Comparison of ENCODE assay signal across 23 mouse cellular contexts in genomic region chr19:56888654-56889053, GRCm38 (mm10). TPM values are rescaled to one million over a fixed set of nuclear protein-coding genes. Genes with fewer than 3 reads are reported as not detected.
DNase-seq lines count a peak whose midpoint lies in the region; ATAC-seq lines count a peak whose summit lies in the region.
"Had no signal": no experiment of that assay in that cellular context is flagged by ENCODE, and none has a peak within 500 bp of the region (broad histone marks: within the 10 kb centered on the region; RNA-seq: fewer than 3 reads in every experiment).

No protein-coding gene starts in this region.

- no peak overlapping the region for H3K9ac ChIP-seq in midbrain, embryonic 12.5 days (replicated peaks)
- no peak overlapping the region for H3K9ac ChIP-seq in midbrain, embryonic 16.5 days (ENCODE audit: low read depth, low read length)
- H3K9ac ChIP-seq in embryonic facial prominence, embryonic 12.5 days = no peak overlapping the region
- no peak overlapping the region for H3K9ac ChIP-seq in limb, embryonic 11.5 days (ENCODE audit: low read length)
- no peak overlapping the region for H3K9ac ChIP-seq in stomach, embryonic 15.5 days
- H3K9ac ChIP-seq: liver, postnatal 0 days; neural tube, embryonic 13.5 days had no signal

- ATAC-seq in midbrain, embryonic 12.5 days (ENCODE audit: low FRiP score, low read depth) = no peak
- ATAC-seq in midbrain, embryonic 16.5 days = no peak
- ATAC-seq in embryonic facial prominence, embryonic 12.5 days (ENCODE audit: insufficient number of reproducible peaks, insufficient read depth, low FRiP score, low TSS enrichment) = no peak
- ATAC-seq in limb, embryonic 11.5 days (ENCODE audit: insufficient number of reproducible peaks, low FRiP score, low TSS enrichment, low read depth) = no peak
- ATAC-seq in stomach, embryonic 15.5 days (ENCODE audit: insufficient read depth, low FRiP score, low read depth) = no peak
- ATAC-seq in CD4-positive, CD25-positive, alpha-beta regulatory T cell, adult 4 months = no peak
- ATAC-seq: activated CD4-positive, CD25-positive, alpha-beta regulatory T cell, adult 4 months; liver, postnatal 0 days had no signal

- H3K4me3 ChIP-seq in midbrain, embryonic 12.5 days = no peak overlapping the region
- no peak overlapping the region for H3K4me3 ChIP-seq in midbrain, embryonic 16.5 days (ENCODE audit: low read depth, low read length)
- no peak overlapping the region for H3K4me3 ChIP-seq in embryonic facial prominence, embryonic 12.5 days
- H3K4me3 ChIP-seq in limb, embryonic 11.5 days (ENCODE audit: low read depth, low read length) = no peak overlapping the region
- H3K4me3 ChIP-seq in stomach, embryonic 15.5 days (replicated peaks) = no peak overlapping the region
- H3K4me3 ChIP-seq: megakaryocyte, embryonic 14.5 days; neural tube, embryonic 13.5 days had no signal

- DNase-seq in limb, embryonic 11.5 days (ENCODE audit: low spot score) = peak; percentile 58
- no peak for DNase-seq in adrenal gland, postnatal 36 days
- no peak for DNase-seq in ovary, adult 18-20 months (ENCODE audit: low spot score)
- DNase-seq: adrenal gland, postnatal 10 days; cerebellum, adult 11-12 months; heart, postnatal 10 days; kidney, adult 9 months; kidney, postnatal 4 days; layer of hippocampus, adult 9-11 months; liver, postnatal 0 days; thymus, adult 18-20 months had no signal

- peaks cover 5% of the 10 kb centered on the region for H3K4me1 ChIP-seq in midbrain, embryonic 12.5 days
- H3K4me1 ChIP-seq in midbrain, embryonic 16.5 days (ENCODE audit: control insufficient read depth, insufficient read depth, low read length) = no peaks in the 10 kb centered on the region
- H3K4me1 ChIP-seq in embryonic facial prominence, embryonic 12.5 days = peaks cover 14% of the 10 kb centered on the region; the same call in 1 of the 2 replicates
- peaks cover 13% of the 10 kb centered on the region for H3K4me1 ChIP-seq in limb, embryonic 11.5 days (ENCODE audit: control insufficient read depth, insufficient read depth, low read length)
- H3K4me1 ChIP-seq in stomach, embryonic 15.5 days = peaks cover 13% of the 10 kb centered on the region
- H3K4me1 ChIP-seq: megakaryocyte, embryonic 14.5 days had no signal

- peak overlapping the region; percentile 42; the same call in 1 of the 2 replicates for H3K27ac ChIP-seq in midbrain, embryonic 12.5 days (replicated peaks)
- H3K27ac ChIP-seq in midbrain, embryonic 16.5 days (ENCODE audit: low read length) = no peak overlapping the region
- peak overlapping the region; percentile 75; the same call in 1 of the 2 replicates for H3K27ac ChIP-seq in embryonic facial prominence, embryonic 12.5 days
- H3K27ac ChIP-seq in limb, embryonic 11.5 days (replicated peaks; ENCODE audit: low read depth, low read length) = no peak overlapping the region
- peak overlapping the region; percentile 60; the same call in 1 of the 2 replicates for H3K27ac ChIP-seq in stomach, embryonic 15.5 days
- H3K27ac ChIP-seq: neural tube, embryonic 13.5 days had no signal

- no peaks in the 10 kb centered on the region for H3K27me3 ChIP-seq in midbrain, embryonic 12.5 days
- no peaks in the 10 kb centered on the region for H3K27me3 ChIP-seq in midbrain, embryonic 16.5 days (ENCODE audit: control insufficient read depth, insufficient read depth, low read depth, low read length)
- H3K27me3 ChIP-seq in embryonic facial prominence, embryonic 12.5 days = no peaks in the 10 kb centered on the region
- H3K27me3 ChIP-seq in limb, embryonic 11.5 days (ENCODE audit: control insufficient read depth, insufficient read depth, low read length) = no peaks in the 10 kb centered on the region
- no peaks in the 10 kb centered on the region for H3K27me3 ChIP-seq in stomach, embryonic 15.5 days (replicated peaks)
- H3K27me3 ChIP-seq: neural tube, embryonic 13.5 days had no signal

- WGBS in midbrain, embryonic 12.5 days = 25% methylated on average over 5 of the region's 5 CpGs
- WGBS in midbrain, embryonic 16.5 days = 32% methylated on average over 5 of the region's 5 CpGs
- WGBS in embryonic facial prominence, embryonic 12.5 days = 49% methylated on average over 5 of the region's 5 CpGs
- 35% methylated on average over 5 of the region's 5 CpGs for WGBS in limb, embryonic 11.5 days
- 32% methylated on average over 5 of the region's 5 CpGs for WGBS in stomach, embryonic 15.5 days

- no peaks in the 10 kb centered on the region for H3K36me3 ChIP-seq in midbrain, embryonic 12.5 days
- no peaks in the 10 kb centered on the region for H3K36me3 ChIP-seq in midbrain, embryonic 16.5 days (ENCODE audit: control insufficient read depth, insufficient read depth, low read length)
- H3K36me3 ChIP-seq in embryonic facial prominence, embryonic 12.5 days = no peaks in the 10 kb centered on the region
- H3K36me3 ChIP-seq in limb, embryonic 11.5 days (ENCODE audit: control insufficient read depth, insufficient read depth, low read length) = no peaks in the 10 kb centered on the region
- H3K36me3 ChIP-seq in stomach, embryonic 15.5 days = no peaks in the 10 kb centered on the region
- H3K36me3 ChIP-seq: neural tube, embryonic 13.5 days had no signal

- no peaks in the 10 kb centered on the region for H3K9me3 ChIP-seq in midbrain, embryonic 12.5 days
- no peaks in the 10 kb centered on the region for H3K9me3 ChIP-seq in midbrain, embryonic 16.5 days (replicated peaks; ENCODE audit: control insufficient read depth, low read length, poor library complexity, severe bottlenecking)
- no peaks in the 10 kb centered on the region for H3K9me3 ChIP-seq in embryonic facial prominence, embryonic 12.5 days
- no peaks in the 10 kb centered on the region for H3K9me3 ChIP-seq in limb, embryonic 11.5 days (ENCODE audit: control insufficient read depth, low read length)
- H3K9me3 ChIP-seq in stomach, embryonic 15.5 days = no peaks in the 10 kb centered on the region
- H3K9me3 ChIP-seq: megakaryocyte, embryonic 14.5 days; neural tube, embryonic 13.5 days had no signal

- H3K4me2 ChIP-seq in midbrain, embryonic 12.5 days (replicated peaks) = no peak overlapping the region
- no peak overlapping the region for H3K4me2 ChIP-seq in midbrain, embryonic 16.5 days (ENCODE audit: low read length)
- H3K4me2 ChIP-seq in embryonic facial prominence, embryonic 12.5 days (replicated peaks) = no peak overlapping the region
- no peak overlapping the region for H3K4me2 ChIP-seq in limb, embryonic 11.5 days (ENCODE audit: low read depth, severe bottlenecking)
- H3K4me2 ChIP-seq in stomach, embryonic 15.5 days = no peak overlapping the region
- H3K4me2 ChIP-seq: heart, embryonic 11.5 days; neural tube, embryonic 13.5 days had no signal

RNA-seq across cellular contexts. Expression of gene Vwa2, which starts 14.6 kb away (rescaled TPM):
- 0.31 and 0.37 TPM in 2 replicates for polyA plus RNA-seq in midbrain, embryonic 12.5 days (2016; fragmentation: Nextera tagmentation; extraction: Ambion mirVana)
- polyA plus RNA-seq in midbrain, embryonic 16.5 days (2015; fragmentation: Nextera tagmentation; extraction: Ambion mirVana) = 0.57 and 0.70 TPM in 2 replicates
- polyA plus RNA-seq in embryonic facial prominence, embryonic 12.5 days (2016; fragmentation: Nextera tagmentation; extraction: Ambion mirVana) = 6.1 and 6.7 TPM in 2 replicates
- polyA plus RNA-seq in limb, embryonic 11.5 days (2014; fragmentation: Nextera tagmentation; extraction: Ambion mirVana) = 4.1 and 4.5 TPM in 2 replicates
- 2.4 and 2.6 TPM in 2 replicates for polyA plus RNA-seq in stomach, embryonic 15.5 days (2015; fragmentation: Nextera tagmentation; extraction: Ambion mirVana)
- polyA plus RNA-seq in CD4-positive, CD25-positive, alpha-beta regulatory T cell, adult 4 months (2017; shearing (Covaris generic)) = not detected
- total RNA-seq in adrenal gland, postnatal 36 days (2021) = not detected
- total RNA-seq: adrenal gland, postnatal 10 days; gastrocnemius, adult 8-10 months; granulocyte monocyte progenitor cell, adult 5-6 weeks; heart, postnatal 10 days; liver, adult 2 months had no signal
- polyA plus RNA-seq: activated CD4-positive, CD25-positive, alpha-beta regulatory T cell, adult 4 months; liver, adult 2 months; liver, postnatal 0 days had no signal

Comparison
In these comparisons a context has a peak if more than half of its experiments do, and no peak if none do; other contexts are left out.
1. H3K27ac ChIP-seq: peak in midbrain, embryonic 12.5 days (single experiment), embryonic facial prominence, embryonic 12.5 days (single experiment) and stomach, embryonic 15.5 days (single experiment); none in midbrain, embryonic 16.5 days (single experiment) and limb, embryonic 11.5 days (single experiment).